Mouse (Mus musculus): Measurements from ENCODE around the gene Fhad1.

DNA sequence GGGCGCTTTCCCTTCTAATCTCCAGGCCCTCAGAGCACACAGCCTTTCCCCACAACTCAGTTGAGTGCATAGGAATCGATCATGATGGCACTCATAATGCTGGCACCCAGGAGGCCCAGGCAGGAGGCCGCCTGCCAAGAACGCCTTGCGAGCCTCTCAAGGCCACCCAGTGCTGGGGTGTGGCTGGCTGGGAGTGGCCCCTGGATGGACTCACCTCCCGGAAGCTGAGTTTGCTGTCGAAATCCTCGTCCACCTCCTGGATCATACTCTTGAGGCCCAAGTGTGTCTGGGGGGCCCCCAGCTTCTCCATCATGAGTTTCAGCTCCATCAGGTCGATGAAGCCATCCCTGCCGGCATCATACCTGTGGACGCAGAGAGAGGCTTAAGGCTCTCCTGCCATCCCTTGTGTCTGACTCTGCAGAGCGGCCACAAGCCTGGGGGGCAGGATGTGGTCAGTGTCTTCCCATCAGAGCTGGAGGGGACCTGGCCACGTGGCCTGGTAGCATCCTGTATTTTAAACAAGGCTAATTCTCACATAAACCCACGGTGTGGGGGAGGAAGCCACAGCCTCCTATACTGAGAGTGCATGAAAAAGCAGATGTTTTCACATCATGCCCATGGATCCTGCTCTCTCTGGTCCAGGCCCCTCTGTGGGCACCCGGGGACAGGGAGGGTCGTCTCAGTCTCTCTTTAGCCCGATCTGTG lies 153.1 kb downstream of the Fhad1 start:
- TF ChIP-seq CTCF (IDR thresholded peaks at IDR 0.05; ENCODE audit: low read depth, low read length), result no peak
- no peak for TF ChIP-seq EP300 (IDR thresholded peaks at IDR 0.05; ENCODE audit: insufficient read depth, low read depth, low read length)

All from ES-Bruce4 (cell line).